Mouse (Mus musculus) NIH3T3 (cell line): ENCODE measurements around the gene Lce1b.
"Not testable (repeated sequence)": the region's sequence is repeated elsewhere in the genome, so short reads cannot be mapped to it uniquely, and the experiment has no call there.

ENCODE experiments used
- DNase-seq: peaks from one replicate; pipeline ENCODE4 v3.0.0-alpha.2; 2012; ENCODE audit warnings: low read depth

Gene Lce1b

GRCm38 (mm10) chr3:92656826-92657225, at the start of gene Lce1b:
TSS of gene Lce1b (minus strand) at chr3:92656926.
- no peak for DNase-seq

- no peak for DNase-seq
These were observed 37.9 kb upstream of the Lce1b start for GRCm38 (mm10) chr3:92694613-92695012.

- DNase-seq: no peak
These were observed 35.0 kb upstream of the Lce1b start for GRCm38 (mm10) chr3:92691688-92692087.

- DNase-seq: not testable (repeated sequence)
These were observed 32.4 kb upstream of the Lce1b start for GRCm38 (mm10) chr3:92689154-92689553.

GRCm38 (mm10) chr3:92687110-92687509, 30.4 kb upstream of the Lce1b start, which contains the start of gene Lce1d:
TSS of gene Lce1d (minus strand) at chr3:92687210.
- no peak for DNase-seq

DNA sequence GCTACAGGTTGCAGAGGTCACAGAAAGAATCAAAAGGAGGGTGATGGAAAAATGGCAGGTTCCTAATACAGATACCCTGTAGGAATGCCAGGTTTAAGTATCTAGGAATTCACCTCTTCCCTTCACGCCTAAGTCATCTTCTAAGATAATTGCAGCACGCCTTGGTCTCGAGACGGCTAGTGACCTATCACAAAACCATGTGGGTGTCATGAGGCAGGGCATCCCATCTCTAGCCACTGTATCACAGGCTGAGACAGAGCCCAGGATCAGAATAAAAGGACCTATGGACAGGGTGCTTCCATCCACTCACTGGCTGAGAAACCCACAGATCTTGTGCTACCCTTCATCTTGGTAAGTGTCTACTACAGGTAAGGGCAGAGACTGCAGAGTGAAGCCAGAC, 22.2 kb upstream of the Lce1b start, which contains the start of gene Lce1c:
Gene Lce1c (plus strand): TSS at position 301 of the 400 bp plus-strand sequence.
- DNase-seq: no peak

DNA sequence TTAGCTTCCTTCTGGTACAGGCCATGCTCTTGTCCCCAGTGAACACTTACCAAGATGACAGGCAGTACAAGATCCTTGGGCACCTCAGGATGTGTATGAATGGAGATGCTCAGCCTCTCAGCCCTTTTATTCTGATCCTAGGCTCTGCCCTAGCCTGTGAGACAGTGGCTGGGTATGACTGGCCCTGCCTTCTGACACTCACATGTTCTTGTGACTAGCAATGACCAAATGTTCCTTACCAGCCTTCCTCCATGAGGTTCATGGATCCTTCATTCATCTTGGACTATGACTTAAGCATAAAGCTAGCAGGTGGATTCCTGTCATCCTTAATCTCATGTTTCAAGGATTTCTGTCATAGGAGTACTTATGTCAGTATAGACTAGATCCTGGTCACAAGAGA, 13.5 kb upstream of the Lce1b start, which contains the start of gene Lce1a2:
Gene Lce1a2 (minus strand): TSS at position 101 of the 400 bp plus-strand sequence.
- no peak for DNase-seq

DNA sequence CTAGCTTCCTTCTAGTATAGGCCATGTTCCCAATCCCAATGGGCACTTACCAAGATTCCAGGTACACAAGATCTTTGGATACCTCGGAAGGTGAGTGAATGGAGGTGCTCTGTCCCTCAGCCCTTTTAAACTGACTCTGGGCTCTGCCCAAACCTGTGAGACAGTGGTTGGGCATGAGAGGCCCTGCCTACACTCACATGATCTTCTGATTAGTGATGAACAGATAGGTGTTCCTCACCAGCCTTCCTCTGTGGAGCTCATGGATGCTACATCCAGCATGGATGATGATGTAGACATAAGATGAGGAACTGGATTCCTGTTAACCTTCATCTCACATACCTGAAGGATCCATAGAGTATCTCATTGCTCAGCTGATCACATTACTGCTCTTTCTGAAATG, 8.5 kb downstream of the Lce1b start, which contains the start of gene Lce1a1:
Gene Lce1a1 (minus strand): TSS at position 101 of the 400 bp plus-strand sequence.
- no peak for DNase-seq

DNA sequence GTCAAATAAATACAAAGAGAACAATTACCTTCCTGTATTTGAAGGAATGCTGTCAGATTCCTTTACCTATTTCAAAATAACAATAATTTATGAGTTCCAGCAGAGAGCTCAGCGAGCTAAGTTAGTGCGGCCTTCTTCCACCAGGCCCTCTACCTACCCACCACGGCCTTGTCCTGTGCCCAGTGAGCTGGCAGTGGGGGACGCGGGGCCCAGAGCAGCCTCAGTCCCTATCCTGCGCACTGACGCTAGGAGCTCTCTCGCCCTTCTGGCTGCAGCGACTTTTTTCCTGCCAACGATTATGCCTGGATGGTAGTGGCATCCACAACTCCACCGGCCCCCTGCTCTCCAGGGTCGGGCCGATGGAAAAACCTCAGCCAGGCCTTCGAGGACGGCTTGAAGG, 16.9 kb downstream of the Lce1b start:
- no peak for DNase-seq

DNA sequence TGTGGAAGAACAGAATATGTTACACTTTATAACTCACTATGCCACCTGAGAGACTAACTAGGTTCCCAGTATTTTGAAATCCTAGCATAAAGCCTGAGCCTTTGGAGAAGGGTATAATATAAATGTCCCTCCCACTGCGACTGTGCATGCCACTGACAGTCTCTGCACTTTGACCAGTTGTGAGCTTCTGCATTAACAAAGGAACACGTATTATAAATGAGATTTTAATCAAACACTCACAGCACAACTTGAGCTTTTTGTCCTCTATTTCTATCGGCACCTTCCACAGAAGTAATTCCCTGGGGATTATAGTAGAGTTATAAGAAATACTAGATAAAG, 18.1 kb downstream of the Lce1b start:
- DNase-seq: no peak

DNA sequence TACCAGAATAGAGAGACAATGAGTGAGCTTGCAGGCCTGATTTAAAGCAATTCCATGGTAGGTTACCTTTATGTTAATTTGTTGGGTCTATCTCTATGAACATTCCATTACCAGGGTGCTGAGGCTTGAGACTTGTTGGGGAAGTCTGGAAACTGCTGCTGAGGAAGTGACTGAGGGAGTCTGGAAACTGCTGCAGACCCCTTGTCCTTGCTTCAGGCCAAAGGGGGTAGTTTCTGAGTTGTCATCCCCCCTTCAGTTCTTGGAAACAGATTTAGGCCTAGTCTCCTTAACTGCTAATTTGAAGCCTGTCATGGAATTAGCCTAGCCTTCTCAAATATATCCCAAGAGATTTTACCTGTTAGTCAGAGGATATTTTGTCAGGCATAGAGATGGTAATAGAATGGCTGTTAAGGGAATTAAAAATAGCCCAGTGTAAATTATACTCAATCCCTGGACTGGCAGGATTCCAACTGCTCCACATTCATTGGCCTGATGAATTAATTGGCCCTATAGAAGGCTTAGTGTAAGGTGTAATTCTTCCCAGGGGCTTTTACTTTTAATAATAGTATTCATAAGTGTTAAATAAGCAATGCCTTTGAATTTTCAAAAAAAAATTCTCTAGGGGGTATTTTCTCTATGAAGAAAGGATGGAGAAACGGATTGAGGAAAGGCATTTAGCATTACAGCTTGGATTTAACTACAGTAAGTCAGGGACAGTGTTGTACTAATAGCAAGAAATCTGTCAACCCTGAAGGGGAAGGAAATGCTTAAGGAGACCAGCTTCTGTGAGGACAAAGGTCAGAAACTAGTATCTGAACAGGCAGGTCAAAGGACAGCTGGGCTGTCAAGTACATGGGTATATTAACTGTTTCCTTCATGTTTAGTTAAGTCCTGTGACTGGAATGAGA, 18.7 kb downstream of the Lce1b start:
- no peak for DNase-seq

DNA sequence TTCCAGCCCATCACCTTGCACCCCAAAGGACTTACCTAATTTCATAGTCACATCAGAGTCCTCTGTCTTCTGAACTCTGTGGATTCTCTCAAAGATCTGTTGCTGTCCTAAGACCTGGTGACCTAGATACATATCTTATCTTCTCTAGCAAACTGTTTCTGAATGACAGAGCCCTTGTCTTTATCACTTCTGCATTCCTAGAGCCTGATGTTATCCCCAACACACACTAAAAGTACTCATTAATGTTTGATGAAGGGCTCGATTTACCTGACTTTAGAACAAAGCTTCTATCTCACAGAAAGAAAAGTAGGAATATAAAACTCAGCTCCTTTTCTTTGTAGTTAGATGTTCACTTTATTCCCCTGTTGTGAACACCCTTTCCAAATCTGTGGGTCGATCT, 35.2 kb downstream of the Lce1b start, which contains the start of gene Lce6a:
Gene Lce6a (minus strand): TSS at position 101 of the 400 bp plus-strand sequence.
- no peak for DNase-seq

DNA sequence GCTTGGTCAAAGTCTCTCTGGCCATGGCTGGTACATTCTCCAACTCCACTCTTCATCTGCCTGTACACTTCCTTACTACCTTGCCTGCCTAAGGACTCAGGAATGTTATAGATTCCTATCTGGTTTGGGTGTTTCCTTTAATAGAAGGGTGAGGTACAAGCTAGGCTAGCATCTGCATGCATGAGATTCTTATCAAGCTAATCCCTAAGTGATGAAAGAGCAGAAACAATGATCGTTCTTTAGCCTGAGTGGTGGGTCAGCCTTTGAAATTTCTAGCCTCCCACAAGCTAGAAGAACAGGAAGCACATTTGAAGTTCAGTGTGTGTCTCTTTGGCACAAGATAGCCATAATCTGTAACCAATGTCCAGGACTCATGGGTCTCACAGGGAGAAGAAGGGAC, 46.9 kb downstream of the Lce1b start:
- no peak for DNase-seq

GRCm38 (mm10) chr3:92607392-92607791, 49.3 kb downstream of the Lce1b start, which contains the start of gene 2210017I01Rik:
TSS of gene 2210017I01Rik (minus strand) at chr3:92607492.
- no peak for DNase-seq
